Mouse (Mus musculus): Measurements from ENCODE around the gene Crispld2.

Crispld2 gene

GRCm38 (mm10) chr8:119992249-119992648, at the start of gene Crispld2:
Crispld2 (plus strand) TSS chr8:119992438.
- peak; percentile 15 to 40 for DNase-seq (ENCODE audit: low spot score in 2 of 2)

DNA sequence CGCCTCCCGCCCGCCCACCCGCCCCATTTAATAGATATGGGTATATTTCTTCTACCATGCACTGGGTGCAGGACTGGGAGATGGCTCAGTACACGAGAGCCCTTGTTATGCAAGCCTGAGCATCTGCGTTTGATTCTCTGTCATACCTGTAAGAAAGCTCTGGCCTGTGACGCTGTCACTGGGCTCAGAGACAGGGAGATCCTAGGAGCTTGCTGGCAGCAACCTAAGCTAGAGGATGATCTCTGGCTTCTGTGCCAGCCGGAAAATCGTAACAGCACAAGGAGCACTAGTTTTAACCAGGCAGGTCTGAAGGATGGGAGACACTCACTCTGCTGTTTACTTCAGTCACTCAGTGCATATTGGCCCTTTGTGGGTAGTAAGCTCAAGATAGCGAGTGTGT, 48.6 kb upstream of the Crispld2 start:
- no peak for DNase-seq (ENCODE audit: low spot score in 2 of 2)

DNA sequence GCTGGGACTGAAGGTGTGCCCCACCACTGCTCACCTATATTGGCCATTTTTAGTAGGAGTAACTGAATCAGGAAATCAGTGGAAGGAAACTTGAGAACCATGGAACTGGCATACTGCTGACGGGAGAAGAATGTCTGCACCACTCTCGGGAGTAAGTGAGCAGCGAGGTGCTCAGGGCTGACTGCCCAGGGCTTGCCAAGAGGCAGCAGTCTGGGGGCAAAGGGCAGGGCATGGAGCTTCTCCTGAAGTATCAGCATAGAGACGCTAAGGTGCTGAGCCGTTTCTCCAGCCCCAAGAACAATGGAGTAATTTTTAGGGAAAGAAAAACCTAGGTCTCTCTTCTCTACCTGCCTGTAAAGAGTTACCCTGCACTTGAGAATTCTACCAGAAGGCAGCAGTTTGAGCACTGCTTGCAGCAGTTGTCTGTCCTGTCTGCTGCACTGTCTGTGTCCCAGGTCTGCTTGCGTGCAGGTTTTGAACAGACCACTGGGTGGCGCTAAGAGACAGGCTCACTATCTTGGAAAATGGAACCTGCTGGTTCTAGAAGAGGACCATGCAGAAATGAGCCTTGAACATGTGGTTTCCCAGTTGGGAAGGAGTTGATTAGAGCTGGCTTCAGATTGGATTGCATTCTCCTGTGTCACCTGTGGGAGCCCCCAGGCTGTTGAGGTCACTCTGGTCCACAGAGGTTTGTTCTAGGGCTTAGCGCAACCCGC, 48.0 kb upstream of the Crispld2 start:
- peak; percentile 68 to 72 for DNase-seq (ENCODE audit: low spot score in 2 of 2)

DNA sequence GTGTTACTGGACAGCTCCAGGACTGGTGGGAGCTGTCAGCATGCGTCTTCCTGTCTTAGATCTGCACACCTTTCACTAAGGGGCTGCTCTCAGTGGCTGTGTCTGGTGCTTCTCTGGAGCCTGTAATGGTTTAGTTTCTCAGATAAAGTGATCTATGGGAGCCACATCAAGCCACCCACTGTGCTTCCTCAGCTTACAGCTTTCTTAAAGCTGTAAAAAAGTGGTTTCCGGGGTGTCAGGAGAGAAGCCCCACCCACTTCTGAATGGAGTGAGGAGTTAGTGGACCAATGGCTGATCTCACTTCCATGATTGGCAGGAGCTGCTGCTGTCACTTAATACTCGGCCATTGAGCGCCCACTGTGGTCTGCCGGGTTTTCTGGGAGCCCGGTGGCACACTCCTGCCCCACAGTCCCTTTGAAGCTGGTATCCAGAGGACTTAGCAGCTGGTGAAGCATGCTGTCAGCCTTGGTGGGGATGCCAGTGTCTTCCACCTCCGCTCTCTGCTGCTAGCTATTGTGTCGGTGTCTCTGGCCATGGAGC, 45.8 kb upstream of the Crispld2 start:
- DNase-seq (ENCODE audit: low spot score in 2 of 2), result no peak

DNA sequence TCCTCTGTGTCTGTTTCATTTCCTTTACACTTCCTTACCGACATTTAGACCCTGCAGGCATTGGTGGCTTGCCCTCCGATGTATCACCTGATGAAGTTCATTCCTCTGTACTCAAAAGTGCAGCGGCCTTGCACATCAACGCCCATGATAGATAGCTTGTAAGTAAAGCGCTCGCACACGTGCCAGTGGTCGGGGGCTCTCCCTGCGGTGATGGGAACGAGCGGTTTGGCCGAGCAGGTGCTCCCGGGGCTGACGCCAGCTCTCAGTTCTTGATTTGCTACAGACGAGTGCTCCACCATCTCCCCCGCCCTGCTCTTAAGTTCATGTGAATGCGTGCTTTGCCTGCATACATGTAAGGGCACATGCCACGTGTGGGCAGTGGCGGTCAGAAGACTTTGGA, 44.6 kb upstream of the Crispld2 start:
- no peak for DNase-seq (ENCODE audit: low spot score in 2 of 2)

DNA sequence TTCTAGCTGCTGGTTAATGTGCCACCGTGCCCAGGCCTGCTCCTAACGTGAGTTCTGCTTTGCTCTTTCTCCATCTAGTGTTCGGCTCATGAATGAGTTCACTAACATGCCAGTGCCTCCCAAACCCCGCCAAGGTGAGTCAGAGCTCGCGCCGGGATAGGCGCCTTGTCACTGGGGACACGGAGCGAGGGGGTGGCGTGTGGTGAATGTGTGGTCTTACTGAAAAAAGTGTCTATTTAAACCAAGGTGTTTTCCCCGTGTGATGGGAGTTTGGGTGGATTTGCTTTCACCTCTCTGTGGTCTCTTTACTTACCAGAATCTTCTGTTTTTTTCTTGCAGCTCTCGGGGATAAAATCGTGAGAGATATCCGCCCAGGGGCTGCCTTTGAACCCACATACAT, 43.9 kb upstream of the Crispld2 start:
- DNase-seq (ENCODE audit: low spot score in 2 of 2), result no peak

DNA sequence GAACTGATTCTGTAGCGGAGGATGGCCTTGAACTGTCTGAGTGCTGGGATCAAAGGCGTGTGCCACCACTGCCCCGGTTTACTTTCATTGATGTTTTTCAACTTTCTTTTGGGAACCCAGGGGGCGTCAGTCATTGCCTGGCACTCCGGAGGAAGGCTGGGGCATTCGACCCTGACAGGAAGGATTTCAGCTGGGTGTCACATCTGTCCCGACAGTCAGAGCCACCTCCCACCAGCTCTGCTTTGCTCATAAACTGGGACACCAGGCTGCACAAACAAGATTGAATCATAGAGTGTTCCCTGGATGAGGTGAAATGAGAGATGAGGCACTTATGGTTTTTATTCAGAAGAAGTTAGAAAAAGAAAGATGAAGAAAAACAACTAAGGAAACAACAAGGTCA, 40.0 kb upstream of the Crispld2 start:
- DNase-seq (ENCODE audit: low spot score in 2 of 2), result no peak

- peak in 1 of 2 experiments; percentile 19 for DNase-seq (ENCODE audit: low spot score in 2 of 2)
Measured at GRCm38 (mm10) chr8:119952747-119953146, 39.5 kb upstream of the Crispld2 start.

DNA sequence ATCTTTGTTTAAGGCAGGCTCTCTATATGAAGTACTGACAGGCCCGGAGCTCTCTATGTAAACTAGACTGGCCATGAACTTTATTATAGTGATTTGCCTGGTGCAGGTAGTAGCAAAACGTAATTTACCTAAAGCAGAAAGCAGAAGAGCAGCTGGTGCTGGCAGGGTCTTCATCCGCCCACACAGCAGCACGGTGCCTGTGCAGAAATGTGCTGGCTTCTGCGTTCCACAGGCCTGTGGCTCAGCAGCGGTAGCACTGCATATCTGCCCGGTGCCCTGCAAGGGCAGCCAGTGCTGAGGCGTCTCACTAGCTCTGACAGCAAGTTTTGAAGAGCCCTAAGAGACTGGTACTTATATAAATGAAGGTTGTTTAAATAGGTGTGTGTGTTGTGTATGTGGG, 36.9 kb upstream of the Crispld2 start:
- no peak for DNase-seq (ENCODE audit: low spot score in 2 of 2)

- DNase-seq (ENCODE audit: low spot score in 2 of 2), result no peak
Measured at GRCm38 (mm10) chr8:119958076-119958475, 34.2 kb upstream of the Crispld2 start.

DNA sequence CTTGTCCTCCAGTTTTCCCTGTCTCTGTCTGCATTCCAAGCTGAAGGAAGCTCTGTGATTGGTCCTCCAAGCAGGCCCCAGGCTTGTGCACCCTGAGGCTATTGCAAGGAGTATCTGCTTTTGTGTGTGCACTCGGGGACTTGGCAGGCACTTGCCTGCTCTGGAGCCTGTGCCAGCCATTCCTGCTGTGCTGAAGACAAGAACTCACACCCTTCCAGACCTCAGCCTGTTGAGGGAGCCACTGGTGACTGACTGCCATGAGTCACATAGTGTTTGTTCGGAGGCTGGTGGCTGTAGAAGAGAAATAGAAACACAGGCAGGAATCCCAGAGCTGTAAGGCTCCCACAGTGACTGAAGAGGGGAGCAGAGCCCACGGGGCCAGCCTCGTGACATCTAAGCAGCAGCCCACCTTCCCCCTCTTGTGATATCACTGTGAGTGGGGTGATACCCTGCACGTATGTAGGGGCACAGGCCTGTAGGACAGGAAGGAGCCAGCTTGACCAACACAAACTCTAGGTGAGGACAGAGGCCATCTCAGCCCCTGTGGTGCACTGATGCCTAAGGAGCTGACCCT, 31.6 kb upstream of the Crispld2 start:
- peak in 1 of 2 experiments; percentile 38 for DNase-seq (ENCODE audit: low spot score in 2 of 2)

DNA sequence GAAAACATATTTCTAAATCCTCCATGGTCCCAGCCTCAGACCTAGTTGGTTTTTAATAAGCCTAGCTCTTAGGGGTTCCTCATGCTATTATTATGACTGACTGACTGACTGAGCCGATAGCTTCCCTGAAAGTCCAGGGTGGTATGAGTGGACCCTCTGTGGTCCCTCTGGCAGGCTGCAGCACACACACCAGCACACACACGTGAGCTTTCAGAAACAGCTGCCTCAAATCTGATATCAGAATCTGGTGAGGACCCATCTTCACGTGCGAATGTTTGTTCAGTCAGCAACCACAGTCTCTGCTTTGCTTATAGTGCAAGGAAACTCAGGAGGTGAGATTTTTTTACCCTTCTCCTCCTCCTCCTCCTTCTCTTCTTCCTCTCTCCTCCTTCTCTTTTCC, 27.4 kb upstream of the Crispld2 start:
- DNase-seq (ENCODE audit: low spot score in 2 of 2), result no peak

GRCm38 (mm10) chr8:119967435-119967834, 24.8 kb upstream of the Crispld2 start:
- no peak for DNase-seq (ENCODE audit: low spot score in 2 of 2)

DNA sequence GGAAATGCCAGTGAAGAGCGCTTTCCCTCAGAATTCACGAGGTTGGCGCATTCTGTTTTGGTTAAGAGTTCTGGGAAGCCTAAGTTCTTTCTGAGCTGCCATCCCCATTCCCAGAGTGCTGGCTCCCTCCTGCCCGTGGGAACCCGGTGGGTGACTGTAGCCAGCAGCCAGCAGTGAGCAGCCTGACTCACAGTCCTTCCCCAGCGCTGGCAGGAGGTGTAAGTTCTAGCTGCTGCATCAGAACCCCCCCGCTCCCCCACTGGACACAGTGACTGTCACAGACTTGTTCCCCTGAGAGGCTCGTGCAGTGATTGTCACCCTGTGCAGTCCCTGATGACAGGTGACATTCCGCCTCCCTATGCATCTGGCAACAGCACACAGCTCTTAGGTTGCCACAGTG, 22.1 kb upstream of the Crispld2 start:
- no peak for DNase-seq (ENCODE audit: low spot score in 2 of 2)

- no peak for DNase-seq (ENCODE audit: low spot score in 2 of 2)
Measured at GRCm38 (mm10) chr8:119972558-119972957, 19.7 kb upstream of the Crispld2 start.

- no peak for DNase-seq (ENCODE audit: low spot score in 2 of 2)
Measured at GRCm38 (mm10) chr8:119978770-119979381, 13.4 kb upstream of the Crispld2 start.

DNA sequence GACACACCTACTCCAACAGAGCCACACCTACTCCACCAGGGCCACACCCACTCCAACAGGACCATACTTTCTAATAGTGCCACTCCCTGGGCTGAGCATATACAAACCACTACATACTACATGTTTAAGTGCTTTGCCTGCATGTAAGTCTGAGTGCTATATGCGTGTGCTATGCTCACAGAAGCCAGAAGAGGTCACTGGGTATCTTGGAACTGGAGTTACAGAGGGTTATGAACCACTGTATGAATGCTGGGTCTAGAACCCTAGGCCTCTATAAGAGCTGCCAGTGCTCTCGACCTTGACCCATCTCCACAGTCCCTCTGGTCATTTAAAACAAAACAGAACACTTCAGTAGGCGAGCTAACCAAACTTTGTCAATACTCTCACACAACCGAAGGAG, 11.0 kb upstream of the Crispld2 start:
- DNase-seq (ENCODE audit: low spot score in 2 of 2), result no peak

- no peak for DNase-seq (ENCODE audit: low spot score in 2 of 2)
Measured at GRCm38 (mm10) chr8:119984085-119984484, 8.2 kb upstream of the Crispld2 start.

DNA sequence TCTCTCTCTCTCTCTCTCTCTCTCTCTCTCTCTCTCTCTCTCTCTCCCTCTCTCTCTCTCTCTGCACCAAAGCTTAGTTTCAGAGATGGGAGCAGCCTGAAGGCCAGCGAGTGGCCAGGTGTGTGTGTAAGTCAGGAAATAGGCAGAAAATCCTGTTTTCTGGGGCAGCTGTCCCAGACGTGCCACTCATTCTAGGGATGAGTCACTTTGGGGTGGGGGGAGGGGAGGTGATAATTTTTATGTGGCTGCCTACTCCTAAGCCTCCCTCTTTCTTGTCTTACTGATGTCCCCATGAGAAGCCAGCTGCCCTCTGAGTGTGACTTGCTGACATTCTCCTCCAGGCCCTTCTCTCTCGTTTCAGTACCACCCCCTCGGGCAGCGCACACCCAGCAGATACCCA, 6.1 kb upstream of the Crispld2 start:
- no peak for DNase-seq (ENCODE audit: low spot score in 2 of 2)

- no peak for DNase-seq (ENCODE audit: low spot score in 2 of 2)
Measured at GRCm38 (mm10) chr8:119988087-119988486, 4.2 kb upstream of the Crispld2 start.

DNA sequence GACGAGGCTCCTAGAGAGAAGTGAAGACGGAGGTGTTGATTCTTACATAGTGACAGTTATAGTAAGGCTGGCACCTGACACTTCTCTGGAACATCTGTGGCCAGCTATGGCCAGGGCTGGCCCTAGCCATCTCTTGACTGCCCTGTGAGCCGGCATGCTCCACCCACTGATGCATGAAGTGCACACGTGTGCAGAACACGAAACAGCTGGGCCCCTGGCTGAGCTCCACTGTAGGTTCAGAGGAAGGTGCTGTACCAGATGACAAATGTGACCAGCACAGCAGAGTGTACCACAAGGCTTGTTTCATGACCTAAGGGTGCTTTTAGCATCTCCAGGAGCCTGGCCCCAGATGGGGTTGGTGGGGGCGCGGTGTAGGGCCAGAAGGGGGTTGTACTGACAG, 1.9 kb downstream of the Crispld2 start:
- DNase-seq (ENCODE audit: low spot score in 2 of 2), result no peak

GRCm38 (mm10) chr8:119994556-119994955, 2.3 kb downstream of the Crispld2 start:
- no peak for DNase-seq (ENCODE audit: low spot score in 2 of 2)

GRCm38 (mm10) chr8:119997266-119997665, 5.0 kb downstream of the Crispld2 start:
- DNase-seq (ENCODE audit: low spot score in 2 of 2), result no peak

Data from frontal cortex, postnatal 25 days (tissue).